Mouse (Mus musculus) c-Kit-negative CD71-positive TER-119-positive erythroid progenitor cells, embryonic 14.5 days (primary cell): ENCODE data around the gene Abcc9.
"Not testable (repeated sequence)": the region's sequence is repeated elsewhere in the genome, so short reads cannot be mapped to it uniquely, and the experiment has no call there.

ENCODE experiments used
- DNase-seq: peaks from one replicate; pipeline ENCODE4 v3.0.0-alpha.2; 2013; ENCODE audit warnings: low read depth, low spot score

Gene Abcc9

DNA sequence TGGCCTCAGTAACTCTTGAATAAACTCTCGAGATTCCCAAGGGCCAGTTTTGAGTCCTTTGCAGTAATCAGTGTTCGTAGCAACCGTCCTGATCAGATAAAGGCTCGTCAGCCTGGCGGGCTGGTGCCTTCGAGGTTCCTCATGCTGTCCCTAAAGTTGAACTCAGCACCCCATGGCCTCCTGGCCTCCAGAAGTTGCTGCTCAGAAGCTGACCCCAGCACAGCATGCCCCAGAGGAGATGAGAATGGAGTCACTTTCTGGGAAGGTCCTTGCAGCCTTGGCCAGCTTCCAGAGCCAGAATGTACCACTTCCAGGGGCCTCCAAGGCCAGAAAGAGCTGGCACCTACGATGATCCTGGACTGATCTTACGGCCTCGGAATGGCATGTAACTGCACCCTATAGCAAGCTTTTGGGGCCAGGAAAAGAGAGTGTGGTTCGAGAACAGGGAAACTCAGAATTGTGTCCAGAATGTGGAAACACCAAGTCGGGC, 1.4 kb upstream of the Abcc9 start:
- no peak for DNase-seq

DNA sequence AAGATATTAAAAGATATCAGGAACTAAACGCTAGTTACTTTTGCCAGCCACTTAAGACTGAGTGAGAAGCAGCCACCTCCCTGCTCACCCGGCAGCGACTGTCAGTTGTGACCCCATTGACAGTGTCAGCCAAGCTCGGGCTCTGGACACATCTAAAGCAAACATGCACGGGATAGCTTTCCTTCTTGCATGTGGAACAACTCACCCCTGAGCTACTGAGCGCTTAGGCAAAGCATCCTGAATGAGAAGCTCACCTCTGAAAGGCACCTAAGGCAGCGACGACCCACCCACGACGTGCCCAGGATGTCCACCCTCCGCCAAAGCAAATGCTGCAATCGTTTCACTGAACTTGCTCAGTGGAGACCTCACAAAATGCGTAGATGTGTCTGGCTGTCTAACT, 954 bp downstream of the Abcc9 start:
- DNase-seq, result no peak

DNA sequence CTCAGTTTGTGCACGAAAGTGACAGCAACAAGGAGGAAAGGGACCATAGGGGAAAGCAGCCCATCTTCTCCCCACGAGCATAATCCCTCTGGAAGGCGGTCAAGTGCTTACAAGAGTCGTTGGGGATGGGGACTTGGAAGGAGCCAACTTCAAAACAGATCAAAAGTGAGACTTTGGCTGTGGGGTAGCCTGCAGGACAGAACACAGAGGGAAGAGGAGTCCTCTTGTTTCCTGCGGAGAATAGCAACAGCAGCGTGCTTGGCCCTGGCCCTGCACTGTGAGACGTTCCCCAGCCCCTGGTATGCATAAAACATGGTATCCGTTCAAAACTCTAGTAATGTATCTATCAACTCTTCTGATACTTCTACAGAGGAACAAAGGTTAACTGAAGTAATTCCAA, 1.4 kb downstream of the Abcc9 start:
- DNase-seq, result no peak

DNA sequence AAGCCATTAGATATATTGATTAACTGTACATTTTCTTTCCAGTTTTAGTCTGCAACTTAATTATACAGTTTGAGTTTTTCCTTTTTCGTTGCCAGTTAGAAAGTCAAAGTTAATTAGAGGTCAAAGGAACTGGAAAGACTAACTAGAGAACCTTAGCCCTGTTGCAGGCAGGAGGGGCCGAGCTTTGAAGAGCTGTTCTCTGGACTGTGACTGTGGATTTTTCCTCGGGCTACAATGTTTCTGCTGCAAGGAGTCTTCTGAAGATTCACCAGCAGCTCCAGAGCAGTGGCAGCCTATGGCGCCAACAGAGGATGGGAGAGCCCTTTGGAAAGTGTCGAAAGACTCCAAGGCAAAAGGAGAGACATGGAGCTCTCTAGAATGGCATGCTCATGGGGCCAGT, 10.0 kb downstream of the Abcc9 start:
- DNase-seq, result no peak

DNA sequence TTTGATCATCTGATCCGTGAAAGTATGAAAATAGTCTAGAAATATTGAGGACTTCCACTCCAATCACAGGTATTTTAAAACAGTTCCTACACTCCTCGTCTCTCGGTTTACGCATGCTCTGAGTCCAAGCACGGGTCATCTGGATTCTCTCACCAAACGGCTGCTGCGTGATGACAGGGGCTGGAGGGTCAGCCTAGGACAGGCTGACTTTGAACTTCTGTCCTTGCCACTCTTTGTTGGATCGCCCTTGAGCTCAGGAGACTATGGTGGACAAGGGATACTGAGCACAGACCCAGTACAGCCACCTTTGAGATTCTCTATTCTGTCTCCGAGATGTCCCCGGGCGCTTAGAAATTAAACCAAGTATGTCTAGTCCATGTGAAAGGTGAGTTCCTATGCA, 12.4 kb downstream of the Abcc9 start:
- no peak for DNase-seq

DNA sequence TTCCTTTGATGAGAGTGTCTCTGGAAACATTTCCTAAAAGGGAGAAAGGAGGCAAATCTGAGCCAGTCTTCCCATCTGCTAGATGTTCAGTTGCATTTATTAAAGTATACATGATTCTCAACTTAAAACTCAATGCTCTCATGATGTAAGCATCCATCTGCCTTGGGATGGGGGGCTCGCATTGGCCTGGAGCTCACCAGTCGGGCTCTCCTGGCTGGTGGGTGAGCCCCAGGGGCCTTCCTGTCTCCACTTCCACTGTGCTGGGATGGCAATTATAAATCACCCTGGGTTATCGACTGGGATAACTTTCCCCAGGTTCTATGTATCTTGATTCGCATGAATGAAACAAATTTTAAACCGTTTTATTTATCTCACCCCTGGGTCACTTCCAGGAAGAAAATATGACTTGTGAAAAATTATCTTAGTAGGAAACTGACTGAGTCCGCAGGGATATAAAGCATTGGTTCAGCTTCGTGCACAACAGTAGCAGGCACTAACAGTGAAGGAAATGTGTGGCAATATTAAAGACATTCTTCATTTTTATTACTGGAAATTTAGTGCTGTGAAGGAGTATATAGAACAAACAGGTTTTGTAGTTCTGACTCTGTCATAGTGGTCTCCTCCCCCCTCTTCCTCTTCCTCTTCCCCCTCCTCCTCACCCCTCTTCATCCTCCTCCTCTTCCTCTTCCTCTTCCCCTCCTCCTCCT, 19.0 kb downstream of the Abcc9 start:
- no peak for DNase-seq

DNA sequence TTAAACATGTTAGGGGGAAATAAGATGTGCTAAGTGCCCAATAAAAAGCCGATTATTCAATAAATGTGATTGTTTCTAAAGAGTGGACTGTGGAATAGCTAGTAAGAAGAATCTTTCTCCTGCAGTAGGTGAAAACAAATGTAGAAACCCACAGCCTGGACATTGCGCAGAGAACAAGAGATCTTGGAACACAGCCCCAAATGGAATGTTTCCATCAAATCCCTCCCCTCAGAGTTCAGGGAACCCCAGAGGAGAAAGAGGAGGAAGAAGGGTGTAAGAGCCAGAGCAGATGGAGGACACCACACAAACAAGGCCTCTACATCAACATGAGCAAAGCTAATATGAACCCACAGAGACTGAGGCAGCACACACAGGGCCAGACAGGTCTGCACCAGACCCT, 32.1 kb downstream of the Abcc9 start:
- DNase-seq, result no peak

DNA sequence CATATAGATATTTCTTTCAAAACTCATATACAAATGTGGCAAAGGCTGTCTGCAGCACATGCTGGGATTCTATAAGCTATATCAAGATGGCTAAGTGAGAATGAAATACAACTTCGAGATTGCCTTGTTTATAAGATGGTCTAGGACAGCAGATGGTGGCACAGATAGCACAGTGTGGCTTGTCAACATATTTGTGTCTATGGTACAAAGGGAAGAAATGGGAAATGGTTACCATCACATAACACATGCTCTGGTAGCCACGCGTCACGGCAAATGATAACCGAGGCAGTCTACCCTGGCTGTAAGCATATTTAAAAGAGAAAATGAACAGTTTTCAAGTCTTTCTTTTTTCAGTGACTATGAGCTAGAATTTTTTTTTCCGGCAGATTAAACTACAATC, 32.8 kb downstream of the Abcc9 start:
- DNase-seq, result no peak

DNA sequence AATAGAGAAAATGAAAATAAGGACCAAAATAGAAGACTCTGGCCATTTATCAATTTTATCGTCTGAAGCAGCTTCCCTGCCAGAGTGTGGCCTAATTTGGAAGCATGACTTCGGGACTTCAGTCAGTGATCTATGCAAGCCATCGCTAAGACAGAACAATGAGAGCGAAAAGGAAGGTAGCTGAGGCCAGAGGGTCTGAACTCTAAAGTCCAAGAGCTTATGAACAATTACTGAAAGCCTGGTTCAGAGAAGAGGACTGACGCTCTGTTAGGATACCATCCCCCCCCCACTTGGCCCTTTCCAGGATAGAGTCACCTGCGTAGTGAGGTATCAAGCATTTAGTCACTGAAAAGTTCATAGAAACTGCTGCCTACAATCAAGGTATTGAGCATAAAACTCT, 33.3 kb downstream of the Abcc9 start:
- DNase-seq, result no peak

DNA sequence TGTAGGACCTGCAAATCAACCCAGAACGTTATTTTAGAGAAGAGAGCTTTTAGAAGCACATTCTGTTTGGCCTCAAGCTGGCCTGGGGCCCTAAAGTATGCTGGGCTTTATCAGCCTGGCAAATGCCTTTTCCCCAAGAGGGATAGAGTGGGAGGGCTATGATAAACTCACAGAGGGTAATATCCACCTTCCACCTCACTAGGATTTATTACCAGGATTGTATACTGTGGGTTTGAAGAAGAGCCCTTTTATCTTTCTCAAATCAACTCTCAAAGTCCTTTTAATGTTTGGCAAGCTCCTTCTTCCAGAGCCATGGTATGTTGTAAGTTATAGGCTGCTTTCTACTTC, 33.7 kb downstream of the Abcc9 start:
- DNase-seq, result no peak

DNA sequence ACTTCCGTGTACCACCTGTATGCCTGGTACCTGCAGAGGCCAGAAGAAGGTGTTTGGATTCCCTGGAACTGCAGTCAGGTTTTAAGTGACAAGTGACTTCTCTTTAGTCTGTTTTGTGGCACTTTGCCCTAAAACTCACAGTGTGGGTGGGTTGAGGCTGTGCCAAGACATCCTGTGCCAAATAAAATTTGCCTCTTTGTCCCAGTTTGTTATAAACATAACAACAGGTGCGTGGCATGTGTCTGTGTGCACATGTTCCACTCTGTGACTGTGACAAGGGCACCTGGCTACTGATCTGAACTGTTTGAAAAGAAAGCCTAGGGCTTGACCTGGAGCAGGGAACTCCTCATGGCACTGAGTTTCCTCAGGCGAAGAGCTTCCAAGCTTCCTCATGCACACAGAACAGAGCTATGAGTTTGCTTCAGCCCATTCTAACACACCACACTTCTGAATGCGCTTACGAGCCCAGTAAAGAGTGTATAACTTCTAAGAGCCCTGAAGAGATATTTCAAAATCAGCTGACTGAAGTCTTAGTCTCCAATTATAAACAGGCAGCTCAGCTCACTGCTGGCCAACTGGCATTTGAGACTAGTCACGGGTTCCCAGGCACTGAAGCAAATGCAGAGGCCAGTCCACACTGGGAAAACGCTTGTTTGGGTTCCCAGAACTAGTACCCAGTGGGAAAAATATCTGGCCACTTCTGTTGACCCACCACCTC, 34.3 kb downstream of the Abcc9 start:
- DNase-seq, result no peak

DNA sequence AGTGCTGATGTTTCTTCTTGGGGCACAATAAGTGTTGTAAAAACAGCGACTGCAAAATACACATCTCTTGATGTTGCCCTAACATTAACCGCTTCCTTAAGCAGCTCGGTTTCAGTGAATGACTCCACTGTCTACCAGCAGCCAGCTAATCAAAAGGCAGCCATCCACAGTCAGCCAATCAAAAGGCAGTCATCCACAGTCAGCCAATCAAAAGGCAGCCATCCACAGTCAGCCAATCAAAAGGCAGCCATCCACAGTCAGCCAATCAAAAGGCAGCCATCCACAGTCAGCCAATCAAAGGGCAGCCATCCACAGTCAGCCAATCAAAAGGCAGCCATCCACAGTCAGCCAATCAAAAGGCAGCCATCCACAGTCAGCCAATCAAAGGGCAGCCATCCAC, 40.1 kb downstream of the Abcc9 start:
- not testable (repeated sequence) for DNase-seq

DNA sequence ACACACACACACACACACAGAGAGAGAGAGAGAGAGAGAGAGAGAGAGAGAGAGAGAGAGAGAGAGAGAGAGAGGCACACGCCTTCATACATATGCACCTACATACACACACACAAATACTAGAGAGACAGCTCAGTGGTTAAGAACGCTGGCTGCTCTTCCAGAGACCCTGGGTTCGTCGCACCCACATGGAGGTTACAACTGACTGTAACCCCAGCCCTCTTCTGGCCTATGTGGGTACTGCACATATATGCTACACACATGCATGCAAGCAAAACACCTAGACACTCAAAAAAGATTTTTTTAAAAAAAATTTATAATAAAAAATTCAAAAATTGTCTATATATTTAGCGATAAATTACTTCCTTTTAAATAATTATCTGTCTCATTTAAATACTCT, 43.1 kb downstream of the Abcc9 start:
- DNase-seq, result no peak

DNA sequence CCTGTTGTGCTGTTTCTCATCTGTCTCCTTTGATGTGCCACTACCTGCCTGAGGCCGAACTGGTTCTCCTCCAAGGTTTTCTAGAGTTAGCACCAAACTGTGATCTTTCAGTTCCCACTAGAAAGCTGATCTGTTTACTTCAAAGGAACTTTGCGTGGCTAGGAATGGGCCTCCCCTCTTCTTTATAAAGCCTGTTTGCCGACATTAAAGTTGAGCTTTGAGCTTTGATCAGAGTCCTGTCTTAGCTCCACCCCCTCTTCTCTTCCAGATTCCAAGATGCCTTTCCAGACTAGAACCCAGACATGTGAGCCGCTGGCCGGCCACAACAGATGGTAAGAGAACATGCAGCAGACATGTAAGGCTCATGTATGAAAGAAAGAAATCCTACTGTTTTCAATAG, 47.6 kb downstream of the Abcc9 start:
- DNase-seq, result no peak

DNA sequence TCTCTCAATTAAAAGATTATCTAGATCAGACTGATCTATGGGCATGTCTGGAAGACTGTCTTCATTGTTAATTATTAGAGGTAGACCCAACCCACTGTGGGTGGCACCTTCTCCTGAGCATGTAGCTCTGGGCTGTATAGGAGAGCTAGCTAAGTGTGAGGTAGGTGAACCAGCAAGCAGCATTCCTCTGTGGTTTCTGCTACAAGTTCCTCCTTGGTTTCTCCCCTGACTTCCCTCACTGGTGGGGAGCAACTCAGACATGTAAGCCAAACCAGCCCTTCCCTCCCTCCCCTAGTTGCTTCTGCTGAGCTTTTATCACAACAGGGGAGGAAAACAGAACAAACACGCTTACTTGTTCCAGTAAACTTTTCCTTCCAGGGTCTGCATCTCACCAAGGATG, 49.9 kb downstream of the Abcc9 start:
- DNase-seq, result no peak

DNA sequence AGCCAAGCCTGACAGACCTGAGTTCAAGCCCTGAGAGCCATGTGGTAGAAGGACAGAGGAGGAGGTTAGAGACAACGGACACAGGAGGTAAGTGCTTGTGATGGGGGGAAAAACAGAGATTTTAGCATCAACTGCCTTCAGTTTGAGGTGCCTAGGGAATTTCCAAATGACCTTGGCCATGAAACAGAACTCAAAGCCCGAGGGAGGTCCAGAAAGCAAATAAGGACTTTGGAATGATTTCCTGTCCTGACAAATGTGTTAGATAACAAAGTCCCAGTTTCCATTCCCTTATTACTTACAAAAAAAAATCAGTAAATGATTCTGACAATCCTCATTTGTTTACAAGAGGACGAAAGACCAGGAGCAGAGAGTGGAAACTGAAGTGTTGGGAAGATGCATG, 52.8 kb downstream of the Abcc9 start:
- DNase-seq, result no peak

DNA sequence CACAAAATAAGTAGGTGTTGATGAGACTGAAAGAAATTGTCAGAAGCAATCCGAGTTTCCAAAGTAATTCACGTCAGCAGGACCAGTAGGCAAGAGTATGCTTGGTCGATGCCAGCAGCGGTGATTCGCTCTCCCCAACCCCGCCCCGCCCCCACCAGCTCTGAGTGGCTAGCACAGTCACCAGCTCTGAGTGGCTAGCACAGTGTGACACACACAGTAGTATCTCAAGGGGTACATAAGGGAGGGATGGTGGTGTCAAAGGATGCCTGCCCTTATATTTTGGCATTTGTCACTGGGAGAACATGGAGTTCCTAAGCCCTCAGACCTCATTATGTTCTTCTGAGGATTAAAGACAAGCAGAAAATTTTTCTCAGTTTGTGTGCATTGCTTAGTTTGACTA, 56.6 kb downstream of the Abcc9 start:
- DNase-seq, result no peak

DNA sequence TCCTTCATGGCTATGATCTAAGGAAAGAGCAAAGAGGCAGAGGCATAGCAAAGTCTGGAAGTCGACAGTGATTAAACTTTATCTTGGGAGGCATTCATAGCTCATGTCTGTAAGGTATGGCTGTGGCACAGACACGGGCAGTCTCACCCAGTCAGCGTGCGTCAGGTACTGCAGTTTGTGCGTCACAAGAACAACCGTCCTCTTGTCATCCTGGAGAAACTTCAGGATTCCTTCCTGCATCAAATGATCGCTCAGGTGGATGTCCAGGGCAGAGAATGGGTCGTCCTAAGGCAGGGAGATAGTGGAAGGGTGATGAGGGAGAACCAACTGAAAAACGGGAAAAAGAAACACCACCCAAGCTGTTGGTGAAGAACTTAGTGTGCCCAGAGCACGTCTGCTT, 62.8 kb downstream of the Abcc9 start:
- DNase-seq, result no peak

DNA sequence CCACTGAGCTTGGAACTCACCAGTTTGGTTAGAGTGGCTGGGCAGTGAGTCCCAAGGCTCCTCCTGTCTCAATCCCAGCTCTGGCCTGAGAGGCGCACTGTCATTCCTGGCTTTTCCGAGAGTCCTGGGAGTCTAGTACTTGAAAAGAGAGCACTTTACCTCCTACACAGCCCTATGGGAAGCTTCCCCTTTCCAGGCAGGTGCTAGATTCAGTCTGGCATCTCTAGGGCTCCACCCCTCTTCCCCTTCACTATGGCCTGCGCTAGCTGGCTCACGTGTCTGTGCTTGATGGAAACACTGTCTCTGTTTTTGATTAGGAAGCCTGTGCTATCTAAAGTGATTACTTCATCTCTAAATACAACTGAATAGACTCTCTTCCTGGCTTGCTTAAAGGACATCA, 66.5 kb downstream of the Abcc9 start:
- DNase-seq, result no peak

DNA sequence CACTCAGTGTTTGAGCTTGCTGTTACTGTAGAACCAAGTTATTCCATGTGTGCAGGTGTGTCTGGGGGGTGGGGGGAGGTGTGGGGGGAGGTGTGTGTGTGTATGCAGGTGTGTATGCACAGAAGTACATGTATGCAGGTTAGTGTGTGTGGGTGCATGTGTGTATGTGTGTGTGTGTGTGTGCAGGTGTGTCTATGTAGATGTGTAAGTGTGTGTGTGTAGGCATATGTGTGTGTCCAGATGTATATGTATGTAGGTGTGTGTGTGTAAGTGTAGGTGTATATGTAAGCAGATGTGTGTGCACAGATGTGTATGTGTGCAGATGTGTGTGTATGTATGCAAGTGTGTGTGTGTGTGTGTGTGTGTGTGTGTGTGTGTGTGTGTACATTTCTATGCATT, 66.9 kb downstream of the Abcc9 start:
- DNase-seq, result no peak

DNA sequence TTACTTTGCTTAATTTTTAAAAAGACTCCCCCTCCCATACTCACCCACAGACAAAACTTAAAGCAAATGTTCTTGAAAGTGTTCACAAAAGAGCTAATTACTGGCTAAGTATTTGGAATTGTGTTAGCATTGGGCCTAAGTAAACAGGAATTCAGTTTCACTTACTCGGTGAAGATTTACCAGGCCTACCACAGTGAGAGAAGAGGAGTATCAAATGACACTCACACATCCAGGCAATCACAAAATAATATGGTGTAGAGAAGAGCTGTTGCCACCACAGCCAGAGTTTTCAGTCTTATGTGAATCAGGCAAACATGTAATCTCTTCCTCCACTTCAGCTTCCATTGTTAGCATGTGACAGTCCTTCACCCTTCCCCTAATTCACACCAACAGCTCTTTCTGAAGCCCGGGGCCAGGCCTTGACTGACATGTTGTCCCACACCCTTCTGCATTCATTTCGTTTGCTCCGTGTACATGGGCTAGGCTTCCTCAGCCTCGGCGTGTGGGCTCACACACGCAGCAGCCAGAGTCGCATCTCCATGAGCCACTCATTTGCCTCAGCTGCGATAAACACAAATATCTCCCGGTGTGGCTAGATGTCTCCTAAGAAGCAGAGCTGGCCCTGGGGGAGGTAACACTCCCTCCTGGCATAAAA, 67.5 kb downstream of the Abcc9 start:
- no peak for DNase-seq

DNA sequence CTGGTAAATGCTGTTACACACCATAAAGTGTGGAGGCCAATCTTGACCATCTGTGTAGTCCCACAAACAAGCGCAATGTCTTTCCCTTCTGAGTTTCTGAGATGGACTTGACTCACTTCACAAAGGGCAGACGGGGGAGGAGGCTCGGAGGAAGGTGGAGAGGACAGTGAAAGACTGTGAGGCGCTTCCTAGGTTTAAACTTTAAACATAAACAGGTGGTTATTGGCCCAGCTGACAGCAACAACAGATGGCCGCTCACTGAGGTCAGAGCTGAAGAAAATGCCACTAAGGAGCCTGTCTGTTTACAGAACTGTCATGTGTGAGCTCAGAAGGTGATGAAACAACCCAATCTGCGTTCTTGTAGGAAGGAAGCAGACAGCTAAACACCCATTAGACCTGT, 78.8 kb downstream of the Abcc9 start:
- DNase-seq, result no peak

DNA sequence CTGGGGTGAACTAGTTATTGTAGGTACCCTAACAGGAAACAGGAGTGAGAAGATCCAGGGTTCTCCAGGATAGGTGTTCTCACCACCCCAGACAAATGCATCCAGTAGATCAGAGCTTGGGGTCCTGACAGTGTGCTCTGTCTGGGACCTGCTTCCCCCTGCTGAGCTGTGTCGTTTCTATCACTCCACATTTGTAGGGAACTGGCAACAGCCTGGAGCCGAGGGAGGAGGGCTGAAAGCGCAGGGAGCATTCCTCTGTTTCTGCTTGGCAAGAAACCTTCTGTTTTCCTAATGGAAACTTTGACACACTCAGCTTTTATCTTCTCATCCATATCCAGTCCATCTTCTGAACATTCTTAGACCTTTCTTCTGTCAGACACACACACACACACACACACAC, 85.5 kb downstream of the Abcc9 start:
- no peak for DNase-seq
